Mouse (Mus musculus): ENCODE results near the gene Zranb3. TPM values are rescaled to one million over a fixed set of nuclear protein-coding genes. Genes with fewer than 3 reads are reported as not detected.
"Not testable (repeated sequence)": the region's sequence is repeated elsewhere in the genome, so short reads cannot be mapped to it uniquely, and the experiment has no call there.

The Zranb3 gene
- polyA plus RNA-seq, 1 experiment from 2014 or later: 1.4 TPM

- H3K27ac ChIP-seq (replicated peaks): no peak overlapping the region
- DNase-seq (ENCODE audit: low spot score) (no peak), ATAC-seq (ENCODE audit: low FRiP score, low TSS enrichment) (no peak)
- H3K4me2 ChIP-seq (replicated peaks; ENCODE audit: low read depth): no peak overlapping the region
- H3K9ac ChIP-seq (ENCODE audit: low read length): no peak overlapping the region
- no peaks in the 10 kb centered on the region for H3K36me3 ChIP-seq (ENCODE audit: control insufficient read depth, insufficient read depth, low read length)
- no peak overlapping the region for H3K4me3 ChIP-seq (ENCODE audit: low read depth, low read length)
- H3K4me1 ChIP-seq (replicated peaks; ENCODE audit: control insufficient read depth, insufficient read depth): no peaks in the 10 kb centered on the region
- H3K9me3 ChIP-seq (ENCODE audit: control insufficient read depth, low read length): no peaks in the 10 kb centered on the region
- no peaks in the 10 kb centered on the region for H3K27me3 ChIP-seq (ENCODE audit: control insufficient read depth, insufficient read depth, low read length)
- TF ChIP-seq CTCF (IDR thresholded peaks at IDR 0.05; ENCODE audit: low read depth): no peak
- no peak for TF ChIP-seq EP300 (optimal IDR thresholded peaks at IDR 0.05)
- WGBS: 96% methylated on average over 1 of the region's 1 CpGs
Observed at GRCm38 (mm10) chr1:127956524-127956923, 146.3 kb downstream of the Zranb3 start.

GRCm38 (mm10) chr1:127954800-127955199, 148.0 kb downstream of the Zranb3 start:
- Histone ChIP-seq H3K36me3 (ENCODE audit: control insufficient read depth, insufficient read depth, low read length) (no peaks in the 10 kb centered on the region), H3K4me1 (replicated peaks; ENCODE audit: control insufficient read depth, insufficient read depth) (no peaks in the 10 kb centered on the region), H3K4me2 (replicated peaks; ENCODE audit: low read depth) (no peak overlapping the region), H3K9me3 (ENCODE audit: control insufficient read depth, low read length) (no peaks in the 10 kb centered on the region), H3K9ac (ENCODE audit: low read length) (no peak overlapping the region), H3K27ac (replicated peaks) (no peak overlapping the region), H3K4me3 (ENCODE audit: low read depth, low read length) (no peak overlapping the region), H3K27me3 (ENCODE audit: control insufficient read depth, insufficient read depth, low read length) (no peaks in the 10 kb centered on the region)
- TF ChIP-seq EP300 (optimal IDR thresholded peaks at IDR 0.05) (no peak), CTCF (IDR thresholded peaks at IDR 0.05; ENCODE audit: low read depth) (no peak)
- 57% methylated on average over 4 of the region's 4 CpGs for WGBS
- no peak for ATAC-seq (ENCODE audit: low FRiP score, low TSS enrichment)
- DNase-seq (ENCODE audit: low spot score): no peak

- H3K4me2 ChIP-seq (replicated peaks; ENCODE audit: low read depth); ATAC-seq (ENCODE audit: low FRiP score, low TSS enrichment); H3K4me3 ChIP-seq (ENCODE audit: low read depth, low read length); DNase-seq (ENCODE audit: low spot score); H3K9ac ChIP-seq (ENCODE audit: low read length); H3K27me3 ChIP-seq (ENCODE audit: control insufficient read depth, insufficient read depth, low read length); H3K36me3 ChIP-seq (ENCODE audit: control insufficient read depth, insufficient read depth, low read length); H3K4me1 ChIP-seq (replicated peaks; ENCODE audit: control insufficient read depth, insufficient read depth); H3K27ac ChIP-seq (replicated peaks); H3K9me3 ChIP-seq (ENCODE audit: control insufficient read depth, low read length): not testable (repeated sequence)
- 75% methylated on average over 4 of the region's 4 CpGs for WGBS
Observed at GRCm38 (mm10) chr1:127954198-127954597, 148.6 kb downstream of the Zranb3 start.

- no peak for DNase-seq (ENCODE audit: low spot score)
Observed at GRCm38 (mm10) chr1:127952276-127952675, 150.6 kb downstream of the Zranb3 start.

GRCm38 (mm10) chr1:127948748-127949147, 154.1 kb downstream of the Zranb3 start:
- Histone ChIP-seq H3K36me3 (ENCODE audit: control insufficient read depth, insufficient read depth, low read length) (0 out of 2 replicates have a peak, but pooled peaks cover 2% of the 10 kb centered on the region), H3K4me3 (ENCODE audit: low read depth, low read length) (no peak overlapping the region), H3K27ac (replicated peaks) (no peak overlapping the region), H3K9me3 (ENCODE audit: control insufficient read depth, low read length) (no peaks in the 10 kb centered on the region), H3K4me1 (replicated peaks; ENCODE audit: control insufficient read depth, insufficient read depth) (no peaks in the 10 kb centered on the region), H3K27me3 (ENCODE audit: control insufficient read depth, insufficient read depth, low read length) (no peaks in the 10 kb centered on the region), H3K9ac (ENCODE audit: low read length) (no peak overlapping the region), H3K4me2 (replicated peaks; ENCODE audit: low read depth) (no peak overlapping the region)
- TF ChIP-seq EP300 (optimal IDR thresholded peaks at IDR 0.05) (no peak), CTCF (IDR thresholded peaks at IDR 0.05; ENCODE audit: low read depth) (no peak)
- ATAC-seq (ENCODE audit: low FRiP score, low TSS enrichment) (no peak), DNase-seq (ENCODE audit: low spot score) (no peak)
- WGBS: 73% methylated on average over 5 of the region's 5 CpGs

More at GRCm38 (mm10) chr1:127952276-127952675, 150.6 kb downstream of the Zranb3 start:
- WGBS: 79% methylated on average over 4 of the region's 4 CpGs
- no peaks in the 10 kb centered on the region for H3K27me3 ChIP-seq (ENCODE audit: control insufficient read depth, insufficient read depth, low read length)
- no peaks in the 10 kb centered on the region for H3K4me1 ChIP-seq (replicated peaks; ENCODE audit: control insufficient read depth, insufficient read depth)
- H3K4me2 ChIP-seq (replicated peaks; ENCODE audit: low read depth): no peak overlapping the region
- H3K27ac ChIP-seq (replicated peaks): no peak overlapping the region
- H3K36me3 ChIP-seq (ENCODE audit: control insufficient read depth, insufficient read depth, low read length): no peaks in the 10 kb centered on the region
- TF ChIP-seq CTCF (IDR thresholded peaks at IDR 0.05; ENCODE audit: low read depth): no peak
- TF ChIP-seq EP300 (optimal IDR thresholded peaks at IDR 0.05): no peak
- H3K4me3 ChIP-seq (ENCODE audit: low read depth, low read length): no peak overlapping the region
- ATAC-seq (ENCODE audit: low FRiP score, low TSS enrichment): no peak
- no peaks in the 10 kb centered on the region for H3K9me3 ChIP-seq (ENCODE audit: control insufficient read depth, low read length)
- H3K9ac ChIP-seq (ENCODE audit: low read length): no peak overlapping the region

- no peak for TF ChIP-seq CTCF (IDR thresholded peaks at IDR 0.05; ENCODE audit: low read depth)
- H3K4me3 ChIP-seq (ENCODE audit: low read depth, low read length): no peak overlapping the region
- H3K36me3 ChIP-seq (ENCODE audit: control insufficient read depth, insufficient read depth, low read length): peaks cover 11% of the 10 kb centered on the region
- DNase-seq (ENCODE audit: low spot score) (no peak), ATAC-seq (ENCODE audit: low FRiP score, low TSS enrichment) (no peak; the same call in 1 of the 2 replicates)
- WGBS: 69% methylated on average over 5 of the region's 5 CpGs
- no peak overlapping the region for H3K27ac ChIP-seq (replicated peaks)
- no peak overlapping the region for H3K4me2 ChIP-seq (replicated peaks; ENCODE audit: low read depth)
- H3K27me3 ChIP-seq (ENCODE audit: control insufficient read depth, insufficient read depth, low read length): no peaks in the 10 kb centered on the region
- no peaks in the 10 kb centered on the region for H3K9me3 ChIP-seq (ENCODE audit: control insufficient read depth, low read length)
- no peak overlapping the region for H3K9ac ChIP-seq (ENCODE audit: low read length)
- H3K4me1 ChIP-seq (replicated peaks; ENCODE audit: control insufficient read depth, insufficient read depth): no peaks in the 10 kb centered on the region
Observed at GRCm38 (mm10) chr1:127946615-127947249, 156.1 kb downstream of the Zranb3 start.
